Mouse (Mus musculus) lung, postnatal 25 days (tissue): ENCODE results near the gene Sertad3.
"Not testable (repeated sequence)": the region's sequence is repeated elsewhere in the genome, so short reads cannot be mapped to it uniquely, and the experiment has no call there.

Experiments used
- DNase-seq: peaks from one replicate; pipeline ENCODE4 v3.0.0; 2022; ENCODE audit warnings: low spot score

The Sertad3 gene

DNA sequence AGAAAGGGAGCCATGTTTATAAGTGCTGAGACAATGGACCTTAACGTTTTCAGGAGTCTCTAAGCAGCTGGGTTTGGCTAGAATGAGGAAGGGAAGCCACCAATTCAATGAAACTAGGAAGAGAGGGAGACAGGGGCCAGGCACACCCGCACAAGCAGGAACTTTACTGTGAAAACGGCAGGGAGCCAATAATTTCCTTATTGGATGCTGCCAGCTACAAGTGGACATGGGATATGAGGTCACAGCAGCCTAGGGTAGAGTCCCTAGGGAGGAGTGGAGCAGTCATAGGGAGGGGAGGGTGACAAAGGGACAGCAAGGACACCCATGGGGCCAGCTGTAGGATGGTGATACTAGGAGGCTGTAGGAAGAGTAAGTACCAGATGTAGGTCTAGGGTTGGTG lies 19.5 kb downstream of the Sertad3 start:
- peak; percentile 66 for DNase-seq

DNA sequence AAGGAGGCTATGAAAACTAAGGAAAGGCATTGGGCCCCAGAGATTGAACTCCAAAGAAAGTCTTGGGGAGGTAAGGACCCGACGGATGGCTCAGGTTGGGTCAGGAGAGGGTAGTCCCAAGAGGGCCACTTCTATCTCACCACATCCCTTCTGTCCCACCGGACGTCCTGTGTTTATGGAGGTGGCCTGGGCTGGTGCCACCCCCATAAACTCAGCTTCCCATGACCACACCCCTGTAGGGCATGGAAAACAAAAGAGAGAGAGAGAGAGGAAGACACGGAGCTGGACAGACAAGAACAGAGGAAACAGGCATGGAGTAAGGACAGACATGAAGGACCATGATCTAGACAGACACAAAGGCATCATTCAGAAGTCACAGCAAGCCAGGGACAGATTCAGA lies 19.9 kb downstream of the Sertad3 start:
- DNase-seq: peak; percentile 58

DNA sequence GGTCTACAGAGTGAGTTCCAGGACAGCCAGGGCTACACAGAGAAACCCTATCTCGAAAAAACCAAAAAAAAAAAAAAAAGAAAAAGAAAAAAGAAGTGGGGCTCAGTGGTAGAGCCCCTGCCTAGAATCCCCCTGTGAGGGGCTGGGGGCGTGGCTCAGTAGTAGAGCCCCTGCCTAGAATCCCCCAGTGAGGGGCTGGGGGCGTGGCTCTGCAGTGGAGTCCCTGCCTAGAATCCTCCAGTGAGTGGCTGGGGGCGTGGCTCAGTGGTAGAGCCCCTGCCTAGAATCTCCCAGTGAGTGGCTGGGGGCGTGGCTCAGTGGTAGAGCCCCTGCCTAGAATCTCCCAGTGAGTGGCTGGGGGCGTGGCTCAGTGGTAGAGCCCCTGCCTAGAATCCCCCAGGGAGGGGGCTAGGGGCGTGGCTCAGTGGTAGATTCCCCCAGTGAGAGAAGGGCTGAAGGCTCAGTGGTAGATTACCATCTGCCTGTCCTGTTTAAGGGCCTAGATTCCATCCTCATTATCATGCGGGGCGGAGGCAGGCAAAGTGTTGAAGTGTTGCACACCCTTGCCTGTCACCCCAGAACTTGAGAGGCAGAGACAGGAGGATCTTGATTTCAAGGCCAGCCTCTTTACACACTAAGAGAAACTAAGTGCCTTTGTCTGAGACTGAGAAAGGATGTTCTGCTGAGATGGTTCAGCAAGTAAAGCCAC lies 21.2 kb downstream of the Sertad3 start:
- not testable (repeated sequence) for DNase-seq

DNA sequence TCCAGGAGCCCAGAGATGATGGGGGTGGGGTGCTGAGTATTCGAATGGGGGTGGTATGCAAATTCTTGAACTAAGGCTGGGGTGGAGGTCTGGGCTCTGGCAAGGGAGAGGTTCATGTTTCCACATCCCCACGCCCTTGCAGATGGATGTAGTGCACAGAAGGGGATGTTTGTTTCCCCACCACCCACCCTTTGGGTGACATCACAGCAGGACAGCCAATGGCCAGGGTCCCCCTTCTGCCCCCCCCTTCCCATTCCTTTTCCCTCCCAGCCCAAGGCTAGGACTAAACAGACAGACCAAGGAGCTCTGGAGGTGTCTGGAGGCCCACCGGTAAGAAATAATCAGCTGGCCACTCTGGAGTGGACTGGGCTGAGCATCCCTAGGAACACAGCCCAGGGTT lies 25.5 kb downstream of the Sertad3 start, which contains the start of gene Prx:
Prx (plus strand) TSS at position 289 of the 400 bp plus-strand sequence.
- peak; percentile 38 for DNase-seq

DNA sequence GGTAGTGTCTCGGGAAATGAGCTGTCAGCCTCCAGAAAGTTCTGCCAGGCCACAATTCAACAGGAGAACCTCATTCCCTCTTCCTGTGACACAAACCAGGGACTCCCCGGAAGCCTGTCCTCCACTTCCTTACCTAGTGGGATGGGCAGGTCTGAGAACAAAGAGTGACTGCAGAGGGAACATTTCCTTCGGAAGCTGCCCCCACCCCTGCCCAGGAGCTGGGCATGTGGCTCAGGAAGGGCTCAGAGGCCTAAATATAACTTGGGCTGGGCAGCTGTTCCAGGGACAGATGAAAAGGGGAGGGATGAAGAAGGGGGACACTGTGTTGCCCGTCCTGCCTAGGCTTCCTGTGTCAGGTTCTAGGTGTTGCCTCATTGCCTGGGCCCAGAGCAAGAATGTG lies 28.1 kb downstream of the Sertad3 start:
- DNase-seq: peak; percentile 80

DNA sequence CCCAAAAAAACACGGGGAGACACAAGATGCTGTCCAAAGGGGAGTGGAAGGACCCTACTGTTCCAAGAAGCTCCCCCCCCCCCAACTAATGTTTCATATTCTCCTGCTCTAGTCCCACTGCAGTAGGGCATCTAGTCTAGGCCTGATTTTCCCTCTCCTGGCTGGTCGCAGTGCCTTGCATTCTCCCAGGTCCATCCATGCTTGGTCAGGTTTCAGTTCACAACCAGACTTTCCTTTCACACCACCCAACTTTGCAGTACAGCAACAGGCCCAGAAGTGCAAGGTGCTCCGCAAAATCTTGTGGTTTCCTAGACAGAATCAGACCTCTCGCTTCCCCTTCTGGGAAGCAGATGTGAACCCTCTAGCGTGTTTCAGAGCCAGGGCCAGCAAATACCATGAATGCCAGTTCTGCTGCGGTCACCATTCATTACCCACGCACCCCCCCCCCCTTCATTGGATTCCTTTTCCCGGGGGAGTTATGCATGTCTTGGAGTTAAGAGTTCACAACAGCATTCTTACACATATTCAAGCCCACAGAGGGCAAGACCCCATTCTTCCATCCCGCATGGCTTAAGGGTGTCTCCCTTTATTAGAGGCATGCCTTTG lies 33.3 kb downstream of the Sertad3 start:
- no peak for DNase-seq

DNA sequence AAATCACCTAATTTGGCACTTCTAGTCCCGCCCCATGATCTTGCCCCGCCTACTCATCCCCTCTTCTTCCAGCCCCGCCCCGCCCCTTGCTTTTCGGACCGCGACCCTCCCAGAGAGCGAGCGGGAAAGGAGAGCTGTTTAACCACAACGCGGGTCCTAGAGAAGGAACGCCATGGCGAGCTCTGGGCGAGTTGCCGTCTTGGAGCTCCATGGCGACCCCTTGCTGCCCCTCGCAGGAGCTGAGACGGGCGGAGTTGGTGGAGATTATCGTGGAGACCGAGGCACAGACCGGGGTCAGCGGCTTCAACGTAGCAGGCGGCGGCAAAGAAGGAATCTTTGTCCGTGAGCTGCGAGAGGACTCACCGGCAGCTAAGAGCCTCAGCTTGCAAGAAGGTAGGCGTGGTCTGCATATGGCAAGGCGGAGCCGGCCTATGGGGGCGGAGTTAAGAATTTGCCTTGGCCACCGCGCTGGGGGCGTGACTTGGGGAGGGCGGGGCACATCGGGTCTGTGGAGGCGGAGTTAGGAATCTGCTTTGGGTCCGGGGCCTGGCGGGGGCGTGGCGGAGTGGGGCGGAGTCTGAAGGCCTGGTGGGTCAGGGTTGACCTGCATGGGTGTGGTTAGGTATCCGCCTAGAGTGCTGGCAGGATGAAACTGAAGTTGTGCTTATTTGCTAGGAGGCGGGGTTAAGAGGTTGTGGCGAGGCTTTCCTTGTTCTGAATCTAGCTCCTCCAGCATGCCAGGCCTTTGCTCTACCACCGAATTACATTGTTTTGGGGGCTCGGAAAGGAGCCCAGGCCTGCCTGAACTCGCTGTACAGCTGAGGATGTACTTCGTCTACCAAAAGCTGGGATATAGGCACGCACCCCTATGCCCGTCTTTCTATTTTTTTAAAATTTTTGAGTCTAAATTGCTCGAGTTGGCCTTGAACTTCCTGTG lies 34.4 kb downstream of the Sertad3 start:
- peak; percentile 99 for DNase-seq

DNA sequence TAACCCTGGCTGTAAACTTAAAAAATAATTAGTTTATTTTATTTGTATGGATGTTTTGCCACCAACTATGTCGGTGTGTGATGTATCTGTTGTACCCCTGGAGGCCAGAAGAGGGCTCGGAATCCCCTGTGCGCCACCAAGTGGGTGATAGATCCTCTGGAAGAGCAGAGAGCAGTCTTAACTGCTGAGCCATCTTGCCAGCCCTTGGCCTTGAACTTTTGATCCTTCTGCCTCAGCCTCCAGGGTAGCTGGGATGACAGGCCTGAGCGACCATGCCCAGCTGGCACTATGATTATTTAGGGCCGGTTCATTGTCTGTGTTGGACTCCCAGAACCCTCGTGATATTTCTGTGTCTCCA lies 35.1 kb downstream of the Sertad3 start:
- peak; percentile 77 for DNase-seq

DNA sequence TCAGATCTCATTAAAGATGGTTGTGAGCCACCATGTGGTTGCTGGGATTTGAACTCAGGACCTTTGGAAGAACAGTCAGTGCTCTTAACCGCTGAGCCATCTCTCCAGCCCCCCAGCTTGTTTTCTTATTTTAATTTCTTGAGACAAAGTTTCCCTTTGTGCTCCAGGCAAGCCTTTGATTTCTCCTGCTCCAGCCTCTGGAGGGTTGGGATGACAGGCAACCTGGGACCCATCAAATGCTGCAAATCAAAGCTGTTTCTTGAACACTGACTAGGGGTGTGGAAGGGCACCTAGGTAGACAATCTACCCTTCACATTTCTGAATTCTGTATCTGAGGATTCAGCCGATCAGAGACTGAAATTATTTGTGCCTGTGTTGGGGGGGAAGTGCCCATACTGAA lies 37.2 kb downstream of the Sertad3 start:
- DNase-seq: no peak

DNA sequence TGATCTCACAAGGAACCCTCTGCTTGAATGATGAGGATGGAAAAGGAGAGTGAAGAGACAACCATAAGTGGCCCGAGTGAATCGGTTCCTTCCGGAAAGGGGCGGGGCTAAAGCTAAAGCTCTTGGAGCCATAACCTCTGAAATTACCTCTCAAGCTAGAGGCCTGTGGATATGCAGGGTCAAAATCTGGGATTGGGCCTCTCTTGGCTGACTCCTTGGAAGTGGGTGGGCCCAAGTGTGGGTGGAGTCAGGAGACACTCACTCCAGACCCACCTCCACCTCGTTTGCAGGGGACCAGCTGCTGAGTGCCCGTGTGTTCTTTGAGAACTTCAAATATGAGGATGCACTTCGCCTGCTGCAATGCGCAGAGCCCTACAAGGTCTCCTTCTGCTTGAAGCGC lies 41.4 kb downstream of the Sertad3 start:
- DNase-seq: no peak

DNA sequence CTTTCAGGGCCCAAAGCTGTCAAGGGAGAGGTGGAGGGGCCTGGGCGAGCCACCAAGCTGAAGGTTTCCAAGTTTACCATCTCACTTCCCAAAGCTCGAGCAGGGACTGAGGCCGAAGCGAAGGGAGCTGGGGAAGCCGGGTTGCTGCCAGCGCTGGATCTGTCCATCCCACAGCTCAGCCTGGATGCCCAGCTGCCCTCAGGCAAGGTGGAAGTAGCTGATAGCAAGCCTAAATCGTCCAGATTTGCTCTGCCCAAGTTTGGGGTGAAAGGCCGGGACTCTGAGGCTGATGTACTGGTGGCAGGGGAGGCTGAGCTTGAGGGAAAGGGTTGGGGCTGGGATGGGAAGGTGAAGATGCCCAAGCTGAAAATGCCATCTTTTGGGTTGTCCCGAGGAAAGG lies 44.7 kb downstream of the Sertad3 start:
- no peak for DNase-seq

DNA sequence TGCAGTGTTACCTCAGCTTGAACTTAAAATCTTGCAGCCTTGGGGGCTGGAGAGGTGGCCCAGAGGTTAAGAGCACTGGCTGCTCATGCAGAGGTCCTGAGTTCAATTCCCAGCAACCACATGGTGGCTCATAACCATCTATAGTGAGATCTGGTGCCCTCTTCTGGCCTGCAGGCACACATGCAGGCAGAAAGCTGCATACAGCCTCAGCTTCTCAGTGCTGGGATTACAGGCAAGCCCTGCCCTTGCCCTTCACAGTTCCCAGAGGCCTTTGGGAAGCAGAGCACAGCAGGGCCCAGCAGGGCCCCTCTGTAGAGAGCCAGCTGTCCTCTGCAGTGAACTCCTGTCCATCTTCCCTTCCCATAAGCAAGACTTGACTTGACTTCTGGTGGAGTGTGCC lies 46.5 kb downstream of the Sertad3 start:
- no peak for DNase-seq

DNA sequence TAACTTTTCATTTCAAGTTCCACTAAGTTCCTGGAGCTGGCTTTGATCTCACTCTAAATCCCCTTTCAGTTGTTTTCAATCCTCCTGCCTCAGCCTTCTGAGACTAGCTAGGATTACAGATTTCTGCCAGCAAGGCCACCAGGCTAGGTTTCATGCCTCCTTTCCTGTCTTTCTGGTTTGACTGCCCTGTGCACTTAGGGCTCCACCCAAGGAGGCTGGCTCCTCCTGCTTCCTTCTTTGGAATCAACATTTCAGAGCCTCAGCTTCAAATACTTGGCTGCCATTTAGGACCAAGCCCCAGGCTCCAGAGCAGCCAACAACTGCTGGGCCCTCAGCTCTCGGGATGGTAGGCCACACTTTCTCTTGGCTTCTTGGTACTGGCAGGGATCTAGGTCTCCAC lies 47.0 kb downstream of the Sertad3 start:
- peak; percentile 61 for DNase-seq

DNA sequence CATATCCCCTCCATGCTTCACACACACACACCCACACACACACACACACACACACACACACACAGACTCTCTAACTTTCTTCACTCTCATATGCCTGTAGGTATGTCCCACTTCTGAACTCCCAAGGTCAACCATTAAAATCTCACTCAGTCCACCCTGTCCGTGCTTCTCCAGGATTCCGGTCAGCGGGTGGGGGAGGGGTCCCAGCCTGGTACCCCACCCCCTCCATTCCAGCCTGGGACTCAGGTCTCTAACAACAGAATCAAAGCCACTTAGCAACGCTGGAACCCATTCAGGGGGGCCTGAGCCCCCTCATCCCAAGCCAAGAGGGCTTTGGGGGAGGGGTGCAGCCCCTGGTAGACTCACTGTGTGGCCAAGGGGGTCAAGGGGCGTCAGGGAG lies 49.4 kb downstream of the Sertad3 start, which contains the start of gene Hipk4:
Hipk4 (plus strand) TSS at position 301 of the 400 bp plus-strand sequence.
- no peak for DNase-seq

DNA sequence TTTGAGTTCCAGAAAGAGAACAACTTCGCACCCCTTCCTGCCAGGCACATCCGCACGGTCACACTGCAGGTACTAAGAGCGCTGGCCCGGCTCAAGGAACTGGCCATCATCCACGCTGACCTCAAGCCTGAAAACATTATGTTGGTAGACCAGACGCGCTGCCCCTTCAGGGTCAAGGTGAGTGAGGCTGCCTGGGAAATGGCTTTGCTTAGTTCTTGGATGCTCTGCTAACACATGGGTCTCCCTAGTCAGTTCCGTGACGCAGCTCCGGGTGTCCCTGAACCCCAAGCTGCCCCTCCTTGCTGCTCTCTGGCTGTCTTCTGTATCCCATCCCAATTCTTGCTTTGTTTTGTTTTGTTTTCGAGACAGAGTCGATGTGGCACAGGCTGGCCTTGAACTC lies 50.2 kb downstream of the Sertad3 start:
- no peak for DNase-seq

DNA sequence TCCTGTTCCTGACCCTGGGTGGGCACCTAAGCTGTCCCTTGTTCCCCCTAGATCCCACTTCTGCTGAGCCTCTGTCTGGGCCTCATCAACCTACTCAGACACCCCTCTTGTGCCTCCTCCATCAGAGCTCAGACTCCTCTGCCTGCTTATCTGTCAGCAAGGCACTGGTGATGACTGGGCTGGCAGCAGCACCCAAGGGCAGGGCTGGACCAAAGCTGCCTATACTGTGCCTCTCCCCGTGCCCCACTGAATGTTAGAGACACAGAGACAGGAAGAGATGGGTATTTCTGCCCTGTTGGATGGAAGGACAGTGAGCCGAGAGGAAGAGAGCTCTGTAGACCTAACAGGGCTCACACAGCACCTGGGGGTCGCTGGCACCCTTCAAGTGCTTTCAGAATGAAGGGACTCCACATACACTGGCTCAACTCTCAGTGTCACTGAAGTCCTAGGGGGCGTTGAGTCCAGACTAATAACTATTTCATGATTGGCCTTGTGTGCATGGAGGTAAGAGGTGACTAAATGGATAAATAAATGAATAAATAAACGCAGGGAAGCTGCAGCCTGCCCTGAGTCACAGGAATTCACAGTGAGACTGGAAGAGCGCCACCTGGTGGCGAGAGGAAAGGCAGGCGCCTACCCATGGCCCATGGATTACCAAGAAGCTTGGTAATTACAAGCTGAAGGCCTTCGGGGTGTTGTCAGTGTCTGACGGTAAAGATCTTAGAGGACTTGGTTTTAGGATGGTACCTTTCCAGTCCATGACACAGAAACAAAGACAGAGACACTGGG lies 52.7 kb downstream of the Sertad3 start:
- peak; percentile 74 for DNase-seq
